Mouse (Mus musculus) kidney, adult 9 months (tissue): ENCODE results near the gene Dlg4.
A peak's percentile ranks its signal among the peaks of the same experiment; 100 is the strongest.

ENCODE experiments used
- DNase-seq: peaks from one replicate; pipeline ENCODE4 v3.0.0; 2022

Dlg4 gene

GRCm38 (mm10) chr11:70021264-70022132 lies 4.8 kb downstream of the Dlg4 start:
- peak; percentile 98 for DNase-seq

DNA sequence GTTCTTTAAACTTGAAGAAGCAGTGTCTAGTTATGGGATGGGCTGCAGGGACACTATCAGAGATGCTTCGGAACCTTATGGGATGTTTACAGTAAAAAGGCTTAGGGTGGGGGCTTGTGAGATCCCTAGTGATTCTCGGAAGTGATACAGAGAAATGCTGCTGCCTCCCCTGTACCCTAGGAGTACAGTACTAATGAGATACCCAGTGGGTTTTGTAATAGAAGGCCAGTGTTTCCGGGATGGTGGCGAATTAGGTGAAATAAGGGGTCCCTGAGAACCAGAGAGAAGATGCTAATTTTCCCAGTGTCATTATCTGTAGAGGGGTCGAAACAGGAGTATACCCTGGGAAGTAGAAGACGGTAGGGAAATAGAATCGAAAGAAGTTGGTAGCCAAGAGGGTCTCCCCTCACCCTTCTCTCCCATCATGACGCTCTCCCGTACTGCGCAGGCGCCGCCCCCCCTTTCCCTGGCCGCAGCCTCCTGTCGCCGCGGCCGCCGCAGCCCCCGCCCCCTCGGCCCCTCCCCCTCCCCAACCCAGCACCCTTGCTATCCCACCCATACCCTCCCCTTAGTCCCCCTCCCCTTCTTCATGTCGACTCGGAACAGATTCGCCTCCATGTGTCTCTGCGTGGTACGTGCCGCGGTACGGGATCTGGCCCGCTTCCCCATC lies 6.9 kb downstream of the Dlg4 start:
- no peak for DNase-seq

DNA sequence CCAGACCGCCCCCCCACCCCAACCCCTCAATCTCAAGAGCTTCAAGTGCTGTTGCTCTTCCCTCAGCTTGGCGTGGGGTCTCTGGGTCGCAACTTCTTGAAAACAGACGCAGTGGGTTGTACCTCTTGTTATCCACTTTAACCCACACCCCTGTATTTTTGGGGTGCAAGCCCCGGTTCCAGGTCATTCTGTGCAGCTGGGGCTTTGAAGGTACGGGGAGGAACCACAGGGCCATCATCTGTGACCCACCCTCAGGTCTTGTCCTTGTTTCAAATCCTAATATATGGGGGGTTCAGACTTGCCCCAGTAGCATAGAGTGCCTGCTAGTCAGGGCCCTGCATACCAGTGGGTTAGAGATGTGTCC lies 7.4 kb downstream of the Dlg4 start:
- DNase-seq, result no peak

- DNase-seq, result no peak
Measured at GRCm38 (mm10) chr11:70026689-70027088, 9.9 kb downstream of the Dlg4 start.

GRCm38 (mm10) chr11:70027397-70027796 lies 10.7 kb downstream of the Dlg4 start:
- no peak for DNase-seq

DNA sequence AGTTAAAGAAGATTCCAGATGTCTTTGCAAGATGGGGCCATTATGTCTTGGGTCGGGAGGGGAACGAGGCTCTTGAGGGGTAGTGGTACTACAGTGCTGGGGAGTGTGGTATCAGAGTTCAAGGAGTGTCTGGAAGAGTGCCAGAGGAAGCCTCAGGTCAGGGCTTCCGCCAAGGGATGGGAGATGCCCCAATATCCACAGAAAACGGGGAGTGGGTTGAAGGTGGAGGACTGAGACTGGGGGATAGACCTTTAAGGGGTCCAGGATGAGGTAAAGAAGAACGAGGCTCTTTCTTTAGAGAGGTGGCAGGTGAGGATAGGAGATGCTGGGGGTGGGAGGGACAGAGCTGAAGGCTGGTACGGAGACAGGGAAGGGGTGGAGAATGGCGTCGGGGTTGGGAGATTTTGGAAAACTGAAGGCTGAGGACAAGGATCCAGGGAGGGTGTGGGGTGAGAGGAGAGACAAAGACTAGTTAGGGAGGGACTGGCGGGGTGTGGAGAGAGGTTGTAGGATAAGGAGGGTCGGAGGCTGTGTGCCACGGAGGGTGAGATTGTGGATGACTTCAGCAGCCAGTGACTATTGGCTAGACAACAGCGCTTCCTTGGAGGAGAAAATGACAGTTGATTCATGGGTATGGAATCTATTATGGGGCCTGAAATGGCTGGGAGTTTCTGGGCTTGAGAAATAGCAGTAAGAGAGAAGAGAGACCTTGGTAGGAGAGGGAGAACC lies 11.8 kb downstream of the Dlg4 start:
- no peak for DNase-seq

- DNase-seq, result no peak
Measured at GRCm38 (mm10) chr11:70029130-70029801, 12.5 kb downstream of the Dlg4 start.

- DNase-seq, result no peak
Measured at GRCm38 (mm10) chr11:70029829-70030550, 13.2 kb downstream of the Dlg4 start.

- DNase-seq, result no peak
Measured at GRCm38 (mm10) chr11:70030651-70031320, 14.0 kb downstream of the Dlg4 start.

DNA sequence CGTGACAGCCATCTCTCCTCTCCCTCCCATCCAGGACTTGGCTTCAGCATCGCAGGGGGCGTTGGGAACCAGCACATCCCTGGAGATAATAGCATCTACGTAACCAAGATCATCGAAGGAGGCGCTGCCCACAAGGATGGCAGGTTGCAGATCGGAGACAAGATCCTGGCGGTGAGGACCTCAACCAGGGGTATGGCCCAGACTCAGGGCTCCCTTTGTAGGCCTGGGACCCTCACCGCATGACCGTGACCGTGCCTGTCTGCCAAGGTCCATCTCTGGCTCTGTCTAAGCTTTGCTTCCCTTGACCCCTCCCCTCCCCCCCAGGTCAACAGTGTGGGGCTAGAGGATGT lies 14.6 kb downstream of the Dlg4 start:
- DNase-seq, result no peak

GRCm38 (mm10) chr11:70038174-70038573 lies 21.4 kb downstream of the Dlg4 start:
- no peak for DNase-seq

GRCm38 (mm10) chr11:70039631-70040030 lies 22.9 kb downstream of the Dlg4 start:
- no peak for DNase-seq

DNA sequence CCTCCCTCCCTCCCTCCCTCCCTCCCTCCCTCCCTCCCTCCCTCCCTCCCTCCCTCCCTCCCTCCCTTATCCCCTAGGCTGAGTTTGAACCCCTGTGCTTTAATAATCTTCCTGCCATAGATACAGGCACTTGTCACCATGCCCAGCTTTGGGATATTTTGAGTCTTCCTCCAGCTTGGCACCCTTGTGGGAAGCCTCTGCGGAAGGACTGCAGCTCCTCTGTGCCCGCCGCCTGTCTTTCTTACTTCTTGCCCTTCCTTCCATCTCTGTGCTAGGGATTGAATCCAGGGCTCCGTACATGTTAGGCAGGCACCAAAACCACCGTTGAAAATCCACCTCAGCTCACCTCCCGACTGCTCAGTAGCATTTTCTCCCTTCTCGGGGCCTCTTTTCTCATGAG lies 23.4 kb downstream of the Dlg4 start:
- no peak for DNase-seq

- no peak for DNase-seq
Measured at GRCm38 (mm10) chr11:70042309-70043085, 25.8 kb downstream of the Dlg4 start.

- no peak for DNase-seq
Measured at GRCm38 (mm10) chr11:70043665-70044064, 26.9 kb downstream of the Dlg4 start.

GRCm38 (mm10) chr11:70045435-70045834 lies 28.7 kb downstream of the Dlg4 start:
- DNase-seq, result no peak

DNA sequence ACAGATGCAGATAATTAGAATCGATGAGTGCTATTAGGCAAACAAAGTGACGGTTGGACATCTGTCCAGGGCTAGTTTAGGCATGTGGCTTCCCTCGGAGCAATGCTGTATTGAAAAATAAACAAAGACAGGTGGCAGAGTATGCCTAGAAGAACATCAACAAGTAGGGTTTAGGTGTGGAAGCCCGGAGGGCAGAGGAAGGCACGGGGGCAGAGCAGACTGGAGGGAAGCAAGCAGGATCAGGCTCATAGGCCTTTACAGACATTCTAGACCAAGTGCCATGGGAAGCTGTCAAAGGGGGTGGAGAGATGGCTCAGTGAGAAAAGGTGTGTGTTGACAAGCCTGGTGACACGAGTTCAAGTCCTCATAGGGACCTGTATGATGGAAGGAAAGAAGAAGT lies 32.6 kb downstream of the Dlg4 start:
- DNase-seq, result no peak

GRCm38 (mm10) chr11:70049816-70050215 lies 33.1 kb downstream of the Dlg4 start:
- DNase-seq, result no peak

- no peak for DNase-seq
Measured at GRCm38 (mm10) chr11:70053156-70053555, 36.4 kb downstream of the Dlg4 start.

DNA sequence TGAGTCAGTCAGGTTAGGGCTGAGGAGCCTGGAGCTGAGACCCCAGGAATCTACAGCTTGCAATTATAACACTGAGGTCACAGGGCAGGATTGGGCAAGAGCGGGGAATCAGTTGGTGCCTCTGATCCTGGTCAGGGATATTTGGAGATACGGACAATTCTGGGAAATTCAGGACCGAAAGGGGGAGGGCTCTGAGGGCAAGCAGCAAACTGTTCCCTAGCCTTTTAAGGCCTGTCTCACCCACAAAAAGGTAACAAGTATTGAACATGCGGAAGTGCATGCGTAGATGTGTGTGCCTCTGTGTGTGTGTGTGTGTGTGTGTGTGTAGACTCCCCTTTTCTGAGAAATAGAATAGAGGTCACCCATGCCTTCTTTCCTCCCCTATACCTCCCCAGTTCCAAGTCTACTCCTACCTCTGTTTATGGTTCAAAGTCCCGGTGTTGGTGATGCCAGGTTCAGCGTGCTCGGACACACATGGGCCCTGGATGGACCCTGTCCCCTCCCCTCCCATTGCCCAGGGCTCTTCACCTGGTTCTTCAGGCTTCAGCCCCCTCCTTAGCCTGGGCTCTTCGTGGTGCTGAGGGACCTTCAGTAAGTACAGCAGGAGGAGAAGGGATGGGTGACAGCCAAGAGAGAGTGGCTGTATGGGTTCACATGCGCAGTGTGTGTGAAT lies 37.3 kb downstream of the Dlg4 start, which contains the start of gene Asgr1:
TSS of gene Asgr1 (plus strand) at position 188 of the 673 bp plus-strand sequence.
- peak; percentile 42 for DNase-seq
